Mouse (Mus musculus) small intestine, adult 2 months (tissue): ENCODE measurements around the gene Ppp1r14b. TPM values are rescaled to one million over a fixed set of nuclear protein-coding genes. Genes with fewer than 3 reads are reported as not detected.

ENCODE experiments used
- H3K27ac ChIP-seq: fragments of 200-500 bp; 2 replicates; pipeline ENCODE4 v1.5.1; 2012; ENCODE audit warnings: low read depth, low read length, control low read depth, inconsistent platforms; ENCODE audit not compliant: insufficient read depth
- H3K27me3 ChIP-seq: fragments of 200-500 bp; 2 replicates; pipeline ENCODE4 v1.6.1; 2012; ENCODE audit warnings: mild to moderate bottlenecking, moderate library complexity, low read length, inconsistent platforms; ENCODE audit not compliant: control insufficient read depth, insufficient read depth
- H3K36me3 ChIP-seq: fragments of 200-500 bp; 2 replicates; pipeline ENCODE4 v1.6.1; 2012; ENCODE audit warnings: mild to moderate bottlenecking, low read length, control low read depth, inconsistent platforms; ENCODE audit not compliant: control insufficient read depth, insufficient read depth
- H3K4me1 ChIP-seq: fragments of 200-500 bp; 2 replicates; pipeline ENCODE4 v1.6.1; 2012; ENCODE audit warnings: low read length, inconsistent platforms, mixed read lengths; ENCODE audit not compliant: control insufficient read depth, insufficient read depth, insufficient read length
- H3K4me3 ChIP-seq: fragments of 200-500 bp; 2 replicates; pipeline ENCODE4 v1.5.1; 2012; ENCODE audit warnings: low read depth, mild to moderate bottlenecking, control low read depth, inconsistent platforms, low read length, moderate library complexity
- CTCF ChIP-seq: fragments of 200-500 bp; IDR thresholded peaks from 2 replicates; pipeline ENCODE4 v1.5.1; 2012; ENCODE audit warnings: low read depth, mild to moderate bottlenecking, control low read depth, inconsistent platforms, low read length, moderate library complexity, mixed read lengths; ENCODE audit not compliant: insufficient replicate concordance, insufficient read length; ENCODE audit errors: extremely low read depth
- POLR2A ChIP-seq: fragments of 200-500 bp; IDR thresholded peaks from 2 replicates; pipeline ENCODE4 v1.6.1; 2012; ENCODE audit warnings: low read depth, mild to moderate bottlenecking, control low read depth, inconsistent platforms, low read length, moderate library complexity
- WGBS: fragments of 180-500 bp; shearing (Covaris S2); methylation state at CpG from one replicate; pipeline ENCODE4 v1.1.7; 2018; 5-methylcytosine and 5-hydroxymethylcytosine counted together
- polyA plus RNA-seq: library from polyadenylated mRNA; depleted of rRNA; stranded (reverse); fragments of >200 nt; gene quantifications from 2 replicates; pipeline ENCODE4 v1.2.3, GENCODE M21; 2012

The Ppp1r14b gene
- polyA plus RNA-seq, 1 experiment, result 100 TPM

DNA sequence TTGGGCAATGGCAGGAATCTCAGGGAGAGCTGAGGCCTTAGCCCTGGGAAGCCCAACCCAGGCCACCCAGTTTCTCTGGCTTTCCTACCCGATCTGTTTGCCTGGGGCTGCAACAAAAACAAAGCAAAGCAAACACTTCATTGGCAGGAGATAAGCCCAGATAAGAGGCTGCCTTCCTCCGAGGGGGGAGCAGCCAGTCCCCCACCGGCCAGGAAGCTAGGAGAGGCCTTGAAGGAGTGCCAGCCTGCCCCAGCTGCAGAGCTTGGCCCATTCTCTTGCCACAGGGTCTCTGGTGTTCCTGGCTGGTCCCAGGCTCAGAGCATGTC is 22.1 kb upstream of the Ppp1r14b start:
- no peaks in the 10 kb centered on the region for H3K27me3 ChIP-seq

GRCm38 (mm10) chr19:6954046-6954445 is 20.7 kb upstream of the Ppp1r14b start:
- Histone ChIP-seq H3K27ac (peak overlapping the region; percentile 8; the same call in 1 of the 2 replicates), H3K36me3 (peaks cover 67% of the 10 kb centered on the region), H3K27me3 (no peaks in the 10 kb centered on the region), H3K4me1 (peaks cover 40% of the 10 kb centered on the region), H3K4me3 (no peak overlapping the region)
- TF ChIP-seq POLR2A, result no peak
- TF ChIP-seq CTCF, result peak; percentile 50; the same call in 1 of the 2 replicates
- WGBS, result 21% methylated on average over 9 of the region's 9 CpGs

More for the DNA sequence above, 22.1 kb upstream of the Ppp1r14b start:
- peak overlapping the region; percentile 94 for H3K27ac ChIP-seq
- peak overlapping the region; percentile 70 for H3K4me3 ChIP-seq
- peaks cover 46% of the 10 kb centered on the region for H3K4me1 ChIP-seq
- no peak for TF ChIP-seq POLR2A
- WGBS, result 4% methylated on average over 3 of the region's 3 CpGs
- H3K36me3 ChIP-seq, result peaks cover 53% of the 10 kb centered on the region

- TF ChIP-seq CTCF (no peak), POLR2A (no peak)
- WGBS, result 71% methylated on average over 7 of the region's 7 CpGs
- Histone ChIP-seq H3K4me1 (peaks cover 29% of the 10 kb centered on the region), H3K27ac (no peak overlapping the region), H3K36me3 (peaks cover 81% of the 10 kb centered on the region), H3K4me3 (no peak overlapping the region), H3K27me3 (no peaks in the 10 kb centered on the region)
Observed at GRCm38 (mm10) chr19:6955424-6955823, 19.3 kb upstream of the Ppp1r14b start.

GRCm38 (mm10) chr19:6956461-6956860 is 18.3 kb upstream of the Ppp1r14b start:
- peaks cover 88% of the 10 kb centered on the region for H3K36me3 ChIP-seq
- no peak overlapping the region for H3K4me3 ChIP-seq
- H3K27ac ChIP-seq, result no peak overlapping the region
- H3K27me3 ChIP-seq, result no peaks in the 10 kb centered on the region
- no peak for TF ChIP-seq CTCF
- no peak for TF ChIP-seq POLR2A
- peaks cover 28% of the 10 kb centered on the region for H3K4me1 ChIP-seq
- 85% methylated on average over 10 of the region's 10 CpGs for WGBS

GRCm38 (mm10) chr19:6968491-6969271 is 6.1 kb upstream of the Ppp1r14b start:
- TF ChIP-seq POLR2A, result peak; percentile 64
- no peak for TF ChIP-seq CTCF
- no peaks in the 10 kb centered on the region for H3K27me3 ChIP-seq
- peaks cover 32% of the 10 kb centered on the region for H3K36me3 ChIP-seq
- H3K27ac ChIP-seq, result peak overlapping the region; percentile 100
- peaks cover 29% of the 10 kb centered on the region for H3K4me1 ChIP-seq
- peak overlapping the region; percentile 92 for H3K4me3 ChIP-seq
- WGBS, result 3% methylated on average over 15 of the region's 15 CpGs

DNA sequence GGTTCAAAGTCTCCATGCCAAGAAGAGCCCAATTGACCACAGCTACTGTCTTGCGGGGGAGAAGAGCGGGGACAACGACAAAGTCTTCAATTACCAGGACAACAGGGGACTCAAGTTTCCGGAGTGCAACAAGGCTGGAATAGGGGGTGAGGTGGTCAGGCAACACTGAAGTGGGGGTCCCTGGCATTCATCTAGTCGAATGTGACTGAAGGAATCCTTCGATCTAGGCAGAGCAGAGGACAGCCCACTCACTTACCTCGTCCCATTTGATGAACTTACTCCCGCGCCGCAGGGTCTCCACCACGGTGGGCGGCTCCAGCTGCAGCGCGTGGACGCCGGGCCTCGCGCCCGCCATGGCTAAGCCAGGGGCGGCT is 5.5 kb upstream of the Ppp1r14b start:
- TF ChIP-seq CTCF (no peak), POLR2A (no peak)
- peak overlapping the region; percentile 92 for H3K4me3 ChIP-seq
- WGBS, result under 1% methylated on average over 20 of the region's 20 CpGs
- H3K36me3 ChIP-seq, result peaks cover 27% of the 10 kb centered on the region
- peak overlapping the region; percentile 100 for H3K27ac ChIP-seq
- no peaks in the 10 kb centered on the region for H3K27me3 ChIP-seq
- H3K4me1 ChIP-seq, result peaks cover 32% of the 10 kb centered on the region

- peaks cover 21% of the 10 kb centered on the region for H3K36me3 ChIP-seq
- H3K4me3 ChIP-seq, result peak overlapping the region; percentile 92
- H3K27ac ChIP-seq, result peak overlapping the region; percentile 100
- TF ChIP-seq POLR2A (peak; percentile 94), CTCF (peak; percentile 79; the same call in 1 of the 2 replicates)
- 1% methylated on average over 54 of the region's 55 CpGs for WGBS
- no peaks in the 10 kb centered on the region for H3K27me3 ChIP-seq
- peaks cover 32% of the 10 kb centered on the region for H3K4me1 ChIP-seq
Observed at GRCm38 (mm10) chr19:6969665-6970381, 4.9 kb upstream of the Ppp1r14b start.
